Mouse (Mus musculus) stomach, embryonic 15.5 days (tissue): Measurements from ENCODE around the gene Nfe2l3. TPM values are rescaled to one million over a fixed set of nuclear protein-coding genes. Genes with fewer than 3 reads are reported as not detected.
"Not testable (repeated sequence)": the region's sequence is repeated elsewhere in the genome, so short reads cannot be mapped to it uniquely, and the experiment has no call there.

Experiments
- ATAC-seq: fragments of 200-750 bp; cut with Nextera tagmentation; 2 replicates; pipeline ENCODE4 v1.8.0; 2017; ENCODE audit warnings: low read depth, moderate number of reproducible peaks, moderate TSS enrichment; ENCODE audit not compliant: insufficient read depth, low FRiP score
- H3K27ac ChIP-seq: fragments of 300-500 bp; sonication (generic); 2 replicates; pipeline ENCODE4 v1.5.1; 2015; ENCODE audit warnings: mild to moderate bottlenecking, inconsistent platforms
- H3K27me3 ChIP-seq: fragments of 300-500 bp; sonication (generic); replicated peaks from 2 replicates; pipeline ENCODE4 v1.6.1; 2015; ENCODE audit warnings: inconsistent platforms
- H3K36me3 ChIP-seq: fragments of 300-500 bp; sonication (generic); 2 replicates; pipeline ENCODE4 v1.6.1; 2015; ENCODE audit warnings: inconsistent platforms
- H3K4me1 ChIP-seq: fragments of 300-500 bp; sonication (generic); 2 replicates; pipeline ENCODE4 v1.6.1; 2015; ENCODE audit warnings: inconsistent platforms
- H3K4me2 ChIP-seq: fragments of 300-500 bp; sonication (generic); 2 replicates; pipeline ENCODE4 v1.6.1; 2015; ENCODE audit warnings: mild to moderate bottlenecking, inconsistent platforms
- H3K4me3 ChIP-seq: fragments of 300-500 bp; sonication (generic); replicated peaks from 2 replicates; pipeline ENCODE4 v1.5.1; 2015; ENCODE audit warnings: inconsistent platforms
- H3K9ac ChIP-seq: fragments of 300-500 bp; sonication (generic); 2 replicates; pipeline ENCODE4 v1.6.1; 2015; ENCODE audit warnings: inconsistent platforms
- H3K9me3 ChIP-seq: fragments of 300-500 bp; sonication (generic); 2 replicates; pipeline ENCODE4 v1.6.1; 2016; ENCODE audit warnings: inconsistent platforms
- WGBS: fragments of 180-500 bp; shearing (Covaris S2); methylation state at CpG from one replicate; pipeline ENCODE4 v1.1.7; 2015; 5-methylcytosine and 5-hydroxymethylcytosine counted together
- polyA plus RNA-seq: library from polyadenylated mRNA; unstranded; fragments of >200 nt; fragmentation: Nextera tagmentation; extraction: Ambion mirVana; gene quantifications from 2 replicates; pipeline ENCODE4 v1.2.1, GENCODE M21; 2015

The Nfe2l3 gene
- polyA plus RNA-seq, 1 experiment from 2014 or later = 9.4 TPM

- ATAC-seq = peak; percentile 80
- WGBS = under 1% methylated on average over 76 of the region's 99 CpGs
- peaks cover 21% of the 10 kb centered on the region for H3K4me1 ChIP-seq
- peak within 1 kb of the TSS; percentile 99 for H3K27ac ChIP-seq
- peak within 1 kb of the TSS; percentile 96 for H3K4me3 ChIP-seq
- H3K9me3 ChIP-seq = no peaks in the 10 kb centered on the region
- H3K36me3 ChIP-seq = peaks cover 15% of the 10 kb centered on the region
- H3K4me2 ChIP-seq = peak within 1 kb of the TSS; percentile 43
- H3K27me3 ChIP-seq = no peaks in the 10 kb centered on the region
- peak within 1 kb of the TSS; percentile 98 for H3K9ac ChIP-seq
Observed at GRCm38 (mm10) chr6:51470311-51471178, 38.1 kb downstream of the Nfe2l3 start, which contains the start of gene Cbx3. Gene Cbx3, plus strand, starts transcription at chr6:51470360.

- Histone ChIP-seq H3K9ac (peak overlapping the region; percentile 95), H3K27ac (peak overlapping the region; percentile 99), H3K36me3 (peaks cover 11% of the 10 kb centered on the region), H3K4me3 (peak overlapping the region; percentile 96), H3K27me3 (no peaks in the 10 kb centered on the region), H3K4me1 (peaks cover 15% of the 10 kb centered on the region), H3K4me2 (peak overlapping the region; percentile 43), H3K9me3 (no peaks in the 10 kb centered on the region)
- ATAC-seq = no peak
- WGBS = under 1% methylated on average over 10 of the region's 10 CpGs
Observed at GRCm38 (mm10) chr6:51471179-51471505, 38.7 kb downstream of the Nfe2l3 start.

- ATAC-seq = no peak
- peaks cover 11% of the 10 kb centered on the region for H3K36me3 ChIP-seq
- WGBS = 13% methylated on average over 3 of the region's 3 CpGs
Observed at GRCm38 (mm10) chr6:51471782-51472181, 39.3 kb downstream of the Nfe2l3 start.

GRCm38 (mm10) chr6:51472213-51472612 is 39.7 kb downstream of the Nfe2l3 start:
- peaks cover 12% of the 10 kb centered on the region for H3K4me1 ChIP-seq
- peak overlapping the region; percentile 32 for H3K4me3 ChIP-seq
- peak overlapping the region; percentile 56 for H3K4me2 ChIP-seq
- H3K27ac ChIP-seq = no peak overlapping the region
- no peaks in the 10 kb centered on the region for H3K9me3 ChIP-seq
- 38% methylated on average over 4 of the region's 4 CpGs for WGBS
- no peaks in the 10 kb centered on the region for H3K27me3 ChIP-seq
- no peak for ATAC-seq
- peaks cover 13% of the 10 kb centered on the region for H3K36me3 ChIP-seq
- peak overlapping the region; percentile 48; the same call in 1 of the 2 replicates for H3K9ac ChIP-seq

More at GRCm38 (mm10) chr6:51471782-51472181, 39.3 kb downstream of the Nfe2l3 start:
- no peak overlapping the region for H3K27ac ChIP-seq
- H3K9me3 ChIP-seq = no peaks in the 10 kb centered on the region
- peak overlapping the region; percentile 56 for H3K4me2 ChIP-seq
- H3K4me1 ChIP-seq = peaks cover 14% of the 10 kb centered on the region
- H3K9ac ChIP-seq = peak overlapping the region; percentile 48; the same call in 1 of the 2 replicates
- H3K27me3 ChIP-seq = no peaks in the 10 kb centered on the region
- H3K4me3 ChIP-seq = peak overlapping the region; percentile 32

- H3K27me3 ChIP-seq = no peaks in the 10 kb centered on the region
- no peak overlapping the region for H3K4me2 ChIP-seq
Observed at GRCm38 (mm10) chr6:51479136-51479731, 46.8 kb downstream of the Nfe2l3 start.

GRCm38 (mm10) chr6:51481548-51481947 is 49.1 kb downstream of the Nfe2l3 start:
- no peak overlapping the region for H3K27ac ChIP-seq

More at GRCm38 (mm10) chr6:51479136-51479731, 46.8 kb downstream of the Nfe2l3 start:
- H3K4me3 ChIP-seq = no peak overlapping the region
- H3K9ac ChIP-seq = no peak overlapping the region
- no peak overlapping the region for H3K27ac ChIP-seq
- no peaks in the 10 kb centered on the region for H3K4me1 ChIP-seq
- no peaks in the 10 kb centered on the region for H3K9me3 ChIP-seq
- peaks cover 46% of the 10 kb centered on the region for H3K36me3 ChIP-seq
- ATAC-seq = no peak; the same call in 1 of the 2 replicates
- 85% methylated on average over 4 of the region's 4 CpGs for WGBS

GRCm38 (mm10) chr6:51483861-51484260 is 51.4 kb downstream of the Nfe2l3 start:
- H3K27me3 ChIP-seq = no peaks in the 10 kb centered on the region
- no peak for ATAC-seq
- H3K4me2 ChIP-seq = no peak overlapping the region
- no peaks in the 10 kb centered on the region for H3K9me3 ChIP-seq
- WGBS = 89% methylated on average over 3 of the region's 3 CpGs
- H3K27ac ChIP-seq = no peak overlapping the region
- H3K36me3 ChIP-seq = peaks cover 32% of the 10 kb centered on the region
- no peaks in the 10 kb centered on the region for H3K4me1 ChIP-seq
- no peak overlapping the region for H3K9ac ChIP-seq
- H3K4me3 ChIP-seq = no peak overlapping the region

More at GRCm38 (mm10) chr6:51481548-51481947, 49.1 kb downstream of the Nfe2l3 start:
- Histone ChIP-seq H3K9ac (no peak overlapping the region), H3K4me1 (no peaks in the 10 kb centered on the region), H3K36me3 (peaks cover 41% of the 10 kb centered on the region), H3K4me3 (no peak overlapping the region), H3K4me2 (no peak overlapping the region), H3K27me3 (no peaks in the 10 kb centered on the region), H3K9me3 (no peaks in the 10 kb centered on the region)
- ATAC-seq = no peak
- WGBS = 91% methylated on average over 8 of the region's 8 CpGs

GRCm38 (mm10) chr6:51484556-51484955 is 52.1 kb downstream of the Nfe2l3 start:
- 87% methylated on average over 8 of the region's 8 CpGs for WGBS
- not testable (repeated sequence) for H3K27ac ChIP-seq, H3K4me1 ChIP-seq, H3K9me3 ChIP-seq, H3K4me2 ChIP-seq, H3K4me3 ChIP-seq, ATAC-seq, H3K9ac ChIP-seq, H3K27me3 ChIP-seq
- peaks cover 26% of the 10 kb centered on the region for H3K36me3 ChIP-seq

GRCm38 (mm10) chr6:51485646-51486045 is 53.2 kb downstream of the Nfe2l3 start:
- no peak for ATAC-seq
- Histone ChIP-seq H3K4me2 (no peak overlapping the region), H3K36me3 (peaks cover 19% of the 10 kb centered on the region), H3K4me3 (no peak overlapping the region), H3K9me3 (no peaks in the 10 kb centered on the region), H3K27ac (no peak overlapping the region), H3K27me3 (no peaks in the 10 kb centered on the region), H3K9ac (no peak overlapping the region), H3K4me1 (no peaks in the 10 kb centered on the region)
- WGBS = 49% methylated on average over 2 of the region's 2 CpGs

GRCm38 (mm10) chr6:51486076-51486710 is 53.7 kb downstream of the Nfe2l3 start:
- no peaks in the 10 kb centered on the region for H3K9me3 ChIP-seq
- H3K4me2 ChIP-seq = no peak overlapping the region
- no peaks in the 10 kb centered on the region for H3K4me1 ChIP-seq
- no peaks in the 10 kb centered on the region for H3K27me3 ChIP-seq
- peaks cover 15% of the 10 kb centered on the region for H3K36me3 ChIP-seq
- 44% methylated on average over 7 of the region's 7 CpGs for WGBS
- no peak overlapping the region for H3K9ac ChIP-seq
- no peak for ATAC-seq
- no peak overlapping the region for H3K4me3 ChIP-seq
- no peak overlapping the region for H3K27ac ChIP-seq

GRCm38 (mm10) chr6:51486731-51487130 is 54.3 kb downstream of the Nfe2l3 start:
- Histone ChIP-seq H3K27me3 (no peaks in the 10 kb centered on the region), H3K36me3 (peaks cover 13% of the 10 kb centered on the region), H3K9me3 (no peaks in the 10 kb centered on the region), H3K27ac (no peak overlapping the region), H3K4me1 (no peaks in the 10 kb centered on the region), H3K9ac (no peak overlapping the region), H3K4me3 (no peak overlapping the region), H3K4me2 (no peak overlapping the region)
- WGBS = 86% methylated on average over 5 of the region's 5 CpGs
- no peak for ATAC-seq

GRCm38 (mm10) chr6:51489787-51490186 is 57.3 kb downstream of the Nfe2l3 start:
- Histone ChIP-seq H3K9me3 (no peaks in the 10 kb centered on the region), H3K4me3 (no peak overlapping the region), H3K4me1 (no peaks in the 10 kb centered on the region), H3K4me2 (no peak overlapping the region), H3K36me3 (no peaks in the 10 kb centered on the region), H3K27ac (no peak overlapping the region), H3K9ac (no peak overlapping the region), H3K27me3 (no peaks in the 10 kb centered on the region)
- WGBS = 48% methylated on average over 2 of the region's 2 CpGs
- no peak; the same call in 1 of the 2 replicates for ATAC-seq
